Mouse (Mus musculus) frontal cortex, postnatal 36 days (tissue): ENCODE data around the gene Polr1a.
"Not testable (repeated sequence)": the region's sequence is repeated elsewhere in the genome, so short reads cannot be mapped to it uniquely, and the experiment has no call there.

Source experiments
- DNase-seq, 2 experiments: peaks; one replicate each; pipeline ENCODE4 v3.0.0; 2022; ENCODE audit warnings: low spot score in 2 of 2

Gene Polr1a

GRCm38 (mm10) chr6:71908481-71909381 is at the start of gene Polr1a, which contains the start of gene Ptcd3:
Gene Polr1a (plus strand): TSS chr6:71909053.
Gene Ptcd3 (minus strand): TSS chr6:71908750.
- peak; percentile 92 to 95 for DNase-seq

DNA sequence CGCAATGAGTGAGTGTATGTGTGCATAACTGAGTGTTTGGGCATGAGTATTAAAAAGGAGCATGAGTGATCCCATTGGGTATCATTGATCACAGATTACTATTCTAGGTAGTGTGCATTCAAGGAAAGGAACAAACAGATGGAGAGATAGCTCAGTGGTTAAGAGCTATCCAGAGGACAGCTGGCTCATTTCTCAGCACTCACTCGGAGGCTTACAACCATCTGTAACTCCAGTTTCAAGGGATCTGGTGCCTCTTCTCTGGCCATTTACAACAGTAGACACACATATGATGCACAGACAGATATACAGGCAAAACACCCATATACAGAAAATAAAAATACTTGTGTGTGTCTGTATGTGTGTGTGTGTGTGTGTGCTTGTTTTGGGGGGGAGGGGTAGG is 41.1 kb upstream of the Polr1a start:
- no peak for DNase-seq

DNA sequence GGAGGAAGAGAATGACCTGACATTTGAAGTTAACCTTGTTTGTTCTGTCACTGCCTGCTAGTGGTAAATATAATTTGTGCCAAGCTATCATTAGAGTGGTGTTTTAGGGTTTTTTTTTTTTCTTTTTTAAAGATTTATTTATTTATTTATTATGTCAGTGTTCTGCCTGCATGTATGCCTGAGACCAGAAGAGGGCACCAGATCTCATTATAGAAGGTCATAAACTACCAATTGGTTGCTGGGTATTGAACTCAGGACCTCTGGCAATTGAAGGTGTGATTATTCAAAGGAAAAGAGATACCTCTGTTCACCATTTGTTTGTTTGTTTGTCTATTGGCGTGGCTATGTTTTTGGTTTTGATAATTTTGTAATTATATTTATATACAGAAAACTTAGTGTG is 40.0 kb upstream of the Polr1a start:
- no peak for DNase-seq

GRCm38 (mm10) chr6:71871396-71871795 is 37.5 kb upstream of the Polr1a start:
- no peak for DNase-seq

DNA sequence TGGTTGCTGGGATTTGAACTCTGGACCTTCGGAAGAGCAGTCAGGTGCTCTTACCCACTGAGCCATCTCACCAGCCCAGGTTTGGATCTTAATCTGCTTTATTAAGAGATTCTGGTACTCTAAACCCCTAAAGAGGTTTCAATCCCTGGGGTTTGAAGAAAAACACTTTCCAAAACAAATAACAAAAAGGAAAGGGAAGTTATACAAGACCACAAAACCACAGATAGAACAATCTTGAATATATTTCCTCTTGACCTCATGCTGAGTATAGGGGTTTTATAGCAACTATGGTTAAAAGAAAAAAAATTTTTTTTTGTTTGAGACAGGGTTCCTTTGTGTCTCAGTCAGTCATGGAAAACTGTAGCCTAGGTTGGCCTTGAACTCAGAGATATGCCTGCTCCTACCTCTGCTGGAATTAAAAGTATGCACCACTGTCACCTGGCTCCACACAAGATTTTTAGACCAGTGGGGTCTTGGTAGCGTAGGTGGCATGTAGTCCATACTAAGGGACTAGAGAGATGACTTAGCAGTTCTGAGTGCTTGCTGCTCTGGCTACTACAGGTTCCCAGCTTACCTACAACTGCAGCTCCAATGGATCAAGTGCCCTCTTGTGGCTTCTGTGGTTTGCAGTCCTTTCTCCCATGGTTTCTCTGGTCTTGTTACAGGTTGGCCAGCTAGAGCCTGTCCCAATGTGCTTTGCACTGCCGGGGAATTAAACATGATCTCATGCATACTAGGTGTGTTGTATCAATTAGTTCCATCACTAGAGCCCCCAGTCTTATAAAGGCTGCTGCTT is 30.7 kb upstream of the Polr1a start:
- no peak for DNase-seq

GRCm38 (mm10) chr6:71893263-71893662 is 15.6 kb upstream of the Polr1a start:
- no peak for DNase-seq

GRCm38 (mm10) chr6:71907702-71908235 is 1.1 kb upstream of the Polr1a start:
- DNase-seq, result no peak

DNA sequence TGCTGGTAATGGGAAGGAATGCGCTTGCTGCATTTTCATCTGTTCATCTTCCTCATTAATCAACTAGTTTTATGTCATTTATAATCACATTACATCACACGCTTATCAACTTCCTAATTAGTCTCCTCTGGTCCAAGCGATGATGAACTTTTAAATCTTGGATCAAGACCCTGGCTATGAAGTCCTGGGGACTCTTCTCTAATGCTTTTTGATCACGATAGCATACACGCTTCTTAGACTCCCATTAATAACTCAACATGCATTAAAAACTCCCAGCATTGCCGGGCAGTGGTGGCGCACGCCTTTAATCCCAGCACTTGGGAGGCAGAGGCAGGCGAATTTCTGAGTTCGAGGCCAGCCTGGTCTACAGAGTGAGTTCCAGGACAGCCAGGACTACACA is 531 bp downstream of the Polr1a start:
- DNase-seq, result no peak

DNA sequence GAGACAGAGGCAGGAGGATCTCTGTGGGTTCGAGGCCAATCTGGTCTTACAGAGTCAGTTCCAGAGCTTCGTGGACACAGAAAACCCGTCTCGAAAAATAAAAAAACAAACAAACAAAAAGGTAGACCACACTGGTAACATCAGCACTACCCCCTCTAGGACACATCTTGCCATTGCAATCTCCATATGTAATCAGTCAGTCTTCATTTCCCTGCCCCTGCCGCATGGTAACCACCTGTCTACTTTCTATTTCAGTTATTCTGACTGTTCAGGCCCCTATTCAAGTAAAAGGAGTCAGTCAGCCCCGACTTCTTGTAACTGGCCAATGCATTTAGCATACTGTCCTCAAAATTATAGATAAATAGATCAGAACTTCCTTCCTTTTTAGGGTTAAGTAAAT is 987 bp downstream of the Polr1a start:
- no peak for DNase-seq

- DNase-seq, result no peak
These were observed 3.0 kb downstream of the Polr1a start for GRCm38 (mm10) chr6:71911686-71912450.

DNA sequence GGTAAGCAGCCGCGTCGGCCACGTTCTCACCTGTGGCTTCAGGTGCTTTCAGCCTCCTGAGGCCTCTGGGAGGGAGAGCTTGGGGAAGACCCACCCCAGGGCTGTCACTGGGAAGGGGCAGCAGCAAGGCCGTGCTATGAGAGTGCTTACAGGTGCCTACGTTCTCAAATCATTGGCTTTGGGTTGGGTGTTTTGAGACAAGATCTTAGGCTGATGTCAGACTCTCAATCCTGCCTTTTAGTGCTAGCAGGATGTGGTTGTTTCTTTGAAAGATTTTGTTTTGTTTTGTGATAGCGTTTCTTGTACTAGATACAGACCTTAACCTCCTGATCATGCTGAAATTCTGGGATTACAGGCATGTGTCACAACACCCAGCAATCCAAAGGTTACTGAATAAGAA is 11.9 kb downstream of the Polr1a start:
- no peak for DNase-seq

DNA sequence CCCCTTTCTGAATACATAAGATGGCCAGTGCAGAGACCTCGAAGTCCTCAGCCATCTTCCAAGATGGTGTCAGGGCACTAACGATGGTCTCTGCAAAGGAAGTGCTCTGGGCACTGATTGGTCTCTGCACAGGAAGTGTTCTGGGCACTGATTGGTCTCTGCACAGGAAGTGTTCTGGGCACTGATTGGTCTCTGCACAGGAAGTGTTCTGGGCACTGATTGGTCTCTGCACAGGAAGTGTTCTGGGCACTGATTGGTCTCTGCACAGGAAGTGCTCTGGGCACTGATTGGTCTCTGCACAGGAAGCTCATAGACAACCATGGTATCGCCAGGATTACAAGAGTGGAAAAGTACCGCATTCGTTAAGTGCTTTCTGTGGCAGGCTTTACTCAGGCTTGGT is 16.4 kb downstream of the Polr1a start:
- DNase-seq, result not testable (repeated sequence)

DNA sequence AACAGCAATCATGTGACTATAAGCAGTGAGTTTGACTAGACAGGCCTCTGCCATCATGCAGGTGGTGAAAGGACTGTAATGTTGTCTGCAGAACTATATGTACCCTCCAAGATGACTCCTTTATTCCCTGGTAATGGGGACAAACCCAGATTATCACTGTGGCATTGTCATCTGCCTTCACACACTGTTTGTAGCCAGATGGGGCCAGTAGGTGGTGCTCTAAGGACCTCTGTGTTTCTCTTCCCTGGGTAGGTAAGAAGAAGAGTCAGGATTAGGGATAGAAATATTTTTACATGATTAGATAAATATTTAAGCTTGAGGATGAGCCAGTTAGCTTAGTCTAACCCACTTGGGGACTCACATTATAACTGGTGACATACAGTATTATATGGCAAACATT is 19.1 kb downstream of the Polr1a start:
- peak; percentile 57 to 75 for DNase-seq

GRCm38 (mm10) chr6:71930053-71930452 is 21.2 kb downstream of the Polr1a start:
- no peak for DNase-seq

GRCm38 (mm10) chr6:71930830-71931437 is 22.1 kb downstream of the Polr1a start:
- no peak for DNase-seq

DNA sequence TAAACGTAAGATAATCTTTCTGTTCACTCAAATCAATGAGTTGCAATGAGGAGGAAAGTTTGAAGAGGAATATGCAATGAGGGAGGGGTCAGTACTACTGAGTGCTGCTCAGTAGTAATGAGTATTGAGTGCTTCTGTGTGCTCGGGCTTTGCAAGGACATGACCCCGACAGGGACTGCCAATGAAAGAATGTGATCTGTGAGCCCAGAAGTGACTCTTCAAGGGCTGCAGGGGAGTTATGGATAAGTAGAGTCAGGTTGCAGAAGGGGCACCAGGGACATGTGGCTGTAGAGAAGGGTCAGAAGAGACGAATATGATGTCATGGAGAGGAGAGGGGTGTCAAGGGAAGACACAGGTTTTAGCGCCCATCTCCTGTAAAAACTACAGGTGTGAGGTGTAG is 23.5 kb downstream of the Polr1a start:
- DNase-seq, result no peak

- DNase-seq, result no peak
These were observed 25.3 kb downstream of the Polr1a start for GRCm38 (mm10) chr6:71934081-71934556.

DNA sequence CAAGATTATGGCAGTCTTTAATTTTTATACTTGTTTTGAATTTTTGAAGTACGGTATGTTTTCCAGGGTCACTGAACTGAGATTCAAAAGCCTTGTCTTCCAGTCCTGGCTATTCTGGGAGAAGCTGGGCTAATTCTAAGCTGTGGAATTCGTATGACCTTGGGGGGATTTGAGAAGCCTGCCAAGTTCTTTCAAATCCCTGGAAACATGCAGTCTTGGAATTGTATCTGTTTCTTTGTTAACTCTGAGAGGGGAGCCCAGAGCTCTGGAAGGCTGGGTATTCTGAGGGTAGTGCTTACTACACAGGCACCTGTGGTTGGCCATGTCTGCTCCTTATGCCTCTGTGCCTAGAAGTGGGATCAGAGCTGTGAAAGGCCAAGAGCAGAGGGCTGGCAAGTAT is 26.9 kb downstream of the Polr1a start:
- DNase-seq, result no peak

DNA sequence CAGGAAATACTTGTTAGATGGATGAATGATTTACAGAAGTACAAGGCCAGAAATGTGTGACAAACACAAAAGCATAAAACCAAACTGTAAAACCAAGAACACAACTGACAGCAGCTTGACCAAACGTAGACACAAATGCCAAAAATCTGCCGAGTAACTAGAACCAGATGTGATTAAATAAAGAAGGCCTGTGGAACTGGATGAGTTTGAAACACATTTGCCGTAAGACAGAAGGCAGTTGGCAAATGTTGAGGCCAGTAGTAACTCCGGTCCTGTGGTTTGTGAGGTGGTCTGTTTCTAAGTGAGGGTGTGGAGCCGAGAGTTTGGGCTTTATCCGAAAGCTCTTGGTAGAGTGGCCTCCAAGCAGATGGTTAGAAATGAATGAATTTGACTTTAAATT is 32.1 kb downstream of the Polr1a start:
- DNase-seq, result no peak

- no peak for DNase-seq
These were observed 36.2 kb downstream of the Polr1a start for GRCm38 (mm10) chr6:71945101-71945500.

- DNase-seq, result no peak
These were observed 37.3 kb downstream of the Polr1a start for GRCm38 (mm10) chr6:71946121-71946520.
